Mouse (Mus musculus) retina, adult 2 months (tissue): Measurements from ENCODE around the gene Rgs3.

Source experiments
- DNase-seq: peaks from one replicate; pipeline ENCODE4 v3.0.0-alpha.2; 2012; ENCODE audit warnings: low read depth, low spot score

Gene Rgs3

DNA sequence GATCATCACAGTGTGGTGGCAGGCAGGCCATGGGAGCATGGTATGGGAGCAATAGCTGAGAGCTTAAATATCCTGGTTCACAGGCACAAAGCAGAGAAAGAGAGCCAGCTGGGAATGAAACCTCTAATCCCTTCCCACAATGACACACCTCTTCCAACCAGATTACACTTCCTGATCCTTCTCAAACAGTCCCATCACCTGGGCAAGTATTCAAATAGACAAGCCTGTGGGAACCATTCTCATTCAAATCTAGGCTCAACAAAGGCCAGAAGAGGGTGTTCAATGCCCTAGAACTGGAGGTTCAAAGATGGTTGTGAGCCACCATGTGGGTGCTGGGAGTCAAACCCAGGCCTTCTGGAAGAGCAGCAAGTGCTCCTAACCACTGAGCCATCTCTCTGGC is 161.2 kb downstream of the Rgs3 start:
- no peak for DNase-seq

DNA sequence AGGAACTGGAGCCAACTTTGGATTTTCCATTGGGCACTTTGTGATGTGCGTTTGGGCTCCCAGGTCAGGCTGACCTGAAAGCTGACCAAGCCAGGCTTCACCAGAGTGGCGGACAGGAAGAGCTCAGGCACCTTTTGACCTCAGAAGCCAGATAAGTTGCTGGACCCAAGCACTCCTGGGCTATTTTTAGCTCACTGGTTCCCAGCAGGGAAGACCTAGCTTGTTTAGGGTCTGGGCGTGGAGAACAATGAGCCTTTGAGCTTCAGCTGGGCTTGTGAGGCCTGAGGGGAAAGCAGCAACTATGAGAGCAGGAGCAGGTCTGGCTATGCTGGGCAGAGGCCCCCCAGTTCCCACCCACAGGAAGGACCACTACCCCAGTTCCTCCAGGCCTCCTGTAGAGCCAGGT is 162.4 kb downstream of the Rgs3 start:
- DNase-seq = no peak

DNA sequence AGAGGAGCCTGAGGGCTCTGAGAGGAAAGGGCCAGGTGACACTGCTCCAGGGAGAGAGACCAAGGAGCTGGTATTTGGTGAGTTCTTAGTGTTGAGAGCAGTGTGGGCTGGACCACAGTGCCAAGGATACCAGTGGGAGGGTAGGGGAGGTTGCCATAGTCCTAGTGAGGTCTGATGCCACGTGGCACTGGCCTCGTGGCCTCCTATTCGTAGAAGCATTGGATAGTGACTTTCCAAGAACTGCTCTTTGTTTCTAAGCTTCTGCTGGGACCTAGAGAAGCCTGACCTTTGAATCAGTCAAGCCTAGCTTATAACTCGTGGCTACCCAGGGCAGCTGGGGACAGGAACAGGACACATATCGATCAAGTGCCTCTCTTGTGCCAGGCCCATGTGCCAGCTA is 164.1 kb downstream of the Rgs3 start:
- no peak for DNase-seq

DNA sequence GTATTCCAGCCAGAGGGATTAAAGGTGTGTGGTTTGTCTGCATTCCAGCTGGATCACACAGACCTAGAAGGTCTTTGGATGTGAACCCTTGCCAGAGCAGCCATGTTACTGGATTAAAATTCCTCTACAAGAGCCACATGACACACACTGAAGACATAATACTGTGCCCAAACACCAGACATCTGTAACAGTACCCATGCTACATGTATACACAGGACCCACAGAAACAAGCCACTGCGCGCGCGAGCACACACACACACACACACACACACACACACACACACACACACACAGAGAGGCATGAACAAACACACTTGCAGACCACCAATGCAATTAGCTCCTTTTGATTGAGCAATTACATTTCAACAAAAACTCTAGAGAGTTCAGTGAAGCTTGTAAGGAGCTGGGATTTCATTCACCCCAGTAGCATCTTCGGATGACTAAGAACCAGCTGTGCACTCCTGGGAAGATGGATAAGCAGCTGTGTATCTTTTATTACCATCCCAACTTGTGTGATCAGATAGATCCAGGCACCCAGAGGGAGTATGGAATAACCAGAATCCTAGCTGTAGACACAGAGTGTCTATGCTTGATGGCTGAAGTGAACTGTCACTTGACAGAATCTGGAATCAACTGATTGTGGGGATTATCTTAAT is 166.8 kb downstream of the Rgs3 start:
- DNase-seq = no peak

DNA sequence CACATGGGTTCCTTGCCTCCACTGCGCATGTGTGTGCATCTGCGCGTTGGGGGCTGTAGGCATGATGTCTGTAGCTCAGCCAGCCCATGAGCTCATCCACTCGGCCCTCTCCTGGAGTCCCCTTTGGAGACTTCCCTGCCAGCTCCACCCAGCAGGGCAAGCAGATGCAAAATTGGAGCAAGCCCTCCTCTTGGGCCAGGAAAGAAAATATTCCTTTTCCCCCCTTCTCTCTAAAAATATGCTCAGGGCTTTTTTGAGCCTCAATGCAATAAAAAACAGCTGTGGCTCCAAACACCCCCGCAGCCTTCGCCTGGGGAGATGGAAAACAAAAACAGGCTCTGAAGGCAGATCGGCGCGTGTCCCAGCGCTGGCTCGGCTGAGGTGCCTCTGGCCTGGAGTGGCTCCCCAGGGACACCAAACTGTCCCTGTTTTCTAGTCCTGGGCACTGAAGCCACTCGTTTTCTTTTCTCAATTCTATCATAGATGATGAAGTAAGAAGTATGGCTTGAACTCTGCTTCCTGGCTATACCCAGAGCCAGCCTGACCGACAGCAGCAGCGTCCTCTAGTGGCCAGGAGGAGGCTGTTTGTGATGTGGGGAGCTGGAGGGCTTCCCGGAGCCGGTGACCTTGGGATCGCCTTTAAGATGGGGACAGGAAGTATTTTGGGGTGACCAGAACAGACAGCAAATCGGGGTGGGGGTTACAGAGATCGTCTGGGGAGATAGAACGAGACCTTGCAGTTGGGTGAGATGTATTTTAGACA is 168.1 kb downstream of the Rgs3 start:
- no peak for DNase-seq

DNA sequence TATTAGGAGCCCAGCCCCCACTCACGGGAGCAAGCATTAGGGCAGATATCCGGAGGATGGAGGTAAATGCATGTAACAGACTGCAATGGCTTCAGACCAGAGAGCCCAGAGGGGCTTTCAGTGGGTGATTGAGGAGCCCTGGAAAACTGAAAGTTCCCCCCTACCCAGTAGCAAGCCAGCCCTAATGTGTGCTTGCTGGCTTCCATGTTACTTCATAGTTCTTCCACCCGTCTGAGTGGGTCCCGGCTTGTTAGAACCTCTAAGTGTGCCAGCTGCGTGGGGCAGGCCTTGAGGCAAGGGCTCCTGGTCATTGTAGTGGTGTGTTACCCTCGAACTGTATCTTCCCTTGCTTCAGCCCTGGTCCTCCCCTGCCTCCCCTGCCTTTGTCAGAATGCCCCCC is 168.8 kb downstream of the Rgs3 start:
- no peak for DNase-seq

DNA sequence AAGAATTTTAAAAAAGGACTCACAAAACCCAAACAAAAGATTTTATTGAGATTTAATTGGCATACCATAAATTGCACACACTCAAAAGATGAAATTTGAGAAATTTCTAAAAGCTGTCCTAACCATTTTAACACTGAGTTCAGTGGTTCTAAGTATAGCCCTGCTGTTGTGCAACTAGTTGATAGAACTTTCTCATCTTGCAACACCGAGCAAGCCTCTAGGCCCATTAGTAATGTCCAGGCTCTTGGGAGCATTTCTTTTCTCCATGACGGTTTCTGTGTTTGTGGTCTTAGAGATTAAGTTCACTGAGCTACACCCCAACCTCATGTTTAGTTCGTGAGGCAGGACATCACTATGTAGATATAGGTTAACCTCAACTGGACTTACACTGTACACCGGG is 169.5 kb downstream of the Rgs3 start:
- no peak for DNase-seq

DNA sequence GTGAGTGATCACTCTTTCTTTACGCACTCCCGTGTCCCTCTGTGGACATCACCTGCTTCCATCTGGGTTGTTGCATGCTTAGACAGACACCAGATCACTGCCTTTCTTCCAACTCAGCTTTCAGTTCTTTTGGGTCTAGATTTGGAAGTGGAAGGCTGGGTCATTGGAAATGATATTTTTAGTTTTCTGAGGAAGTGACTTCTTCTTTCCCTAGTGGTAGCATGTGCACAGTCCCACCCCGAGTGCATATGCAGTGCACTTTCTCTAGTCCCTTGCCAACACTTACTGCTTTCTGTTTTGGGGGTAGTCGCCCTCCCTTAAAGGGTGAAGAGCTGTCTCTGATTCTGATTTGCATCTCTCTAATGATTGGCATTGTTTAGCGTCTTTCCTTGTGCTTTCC is 170.3 kb downstream of the Rgs3 start:
- no peak for DNase-seq

DNA sequence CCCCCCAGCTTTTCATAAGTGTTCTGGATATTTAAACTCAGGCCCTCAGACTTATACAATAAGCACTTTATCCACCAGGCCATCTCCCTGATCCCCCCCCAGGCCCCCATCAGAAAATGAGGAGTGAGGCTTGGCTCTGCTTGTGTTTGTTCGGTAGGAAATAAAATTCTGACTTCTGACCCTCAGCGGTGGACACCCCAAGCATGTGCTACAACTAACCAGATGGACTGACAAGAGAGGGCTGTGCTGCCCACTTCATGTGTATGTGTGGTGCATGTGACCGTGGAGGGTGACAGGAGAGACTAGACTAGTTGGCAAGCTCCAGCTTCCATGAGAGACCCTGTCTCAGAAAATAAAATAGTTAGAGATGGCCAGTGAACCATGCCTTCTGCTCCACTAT is 171.2 kb downstream of the Rgs3 start:
- no peak for DNase-seq

DNA sequence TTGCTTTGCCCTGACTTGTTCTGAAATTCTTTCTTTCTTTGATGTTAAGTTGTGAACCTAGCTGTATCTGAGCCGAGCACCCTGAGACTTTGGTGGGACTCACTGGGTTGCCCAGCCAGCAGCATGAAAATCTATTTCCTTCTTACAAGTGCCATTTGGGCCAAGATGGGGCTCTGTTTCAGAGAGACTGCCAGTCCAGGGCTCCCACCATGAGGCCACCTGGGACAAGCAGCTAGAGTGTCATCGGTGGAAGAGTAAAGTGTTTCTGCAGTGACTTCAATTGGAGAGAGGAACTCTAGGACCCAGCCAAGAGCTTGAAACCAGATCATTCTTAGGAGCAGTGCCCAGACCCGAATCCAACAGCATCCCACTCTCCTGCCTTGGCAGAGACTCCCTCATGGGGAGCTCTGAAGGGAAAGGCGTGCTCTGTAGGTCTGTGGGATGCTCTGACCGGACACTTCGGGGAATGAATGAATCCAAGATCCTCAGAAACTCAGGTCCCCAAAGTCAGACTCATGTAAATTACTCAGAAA is 171.9 kb downstream of the Rgs3 start:
- DNase-seq = no peak

DNA sequence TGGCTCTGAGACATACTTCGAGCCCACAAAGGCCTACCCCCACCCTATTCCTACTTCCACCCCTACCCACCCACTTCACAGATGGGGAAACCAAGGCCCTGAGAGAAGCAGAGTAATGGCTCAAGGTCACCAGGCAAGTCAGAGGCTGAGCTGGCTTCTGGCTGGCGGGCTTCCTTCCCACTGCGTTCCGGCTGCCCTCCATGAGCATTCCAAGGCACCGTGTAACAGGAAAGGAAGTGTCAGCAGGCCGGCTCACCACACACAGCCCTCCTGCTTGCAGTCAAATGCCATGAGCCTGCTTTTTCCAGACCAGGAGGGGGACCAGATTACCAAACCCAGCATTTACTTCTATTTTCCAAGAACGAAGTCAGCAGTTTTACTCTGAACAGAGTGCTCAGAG is 172.4 kb downstream of the Rgs3 start:
- DNase-seq = no peak

DNA sequence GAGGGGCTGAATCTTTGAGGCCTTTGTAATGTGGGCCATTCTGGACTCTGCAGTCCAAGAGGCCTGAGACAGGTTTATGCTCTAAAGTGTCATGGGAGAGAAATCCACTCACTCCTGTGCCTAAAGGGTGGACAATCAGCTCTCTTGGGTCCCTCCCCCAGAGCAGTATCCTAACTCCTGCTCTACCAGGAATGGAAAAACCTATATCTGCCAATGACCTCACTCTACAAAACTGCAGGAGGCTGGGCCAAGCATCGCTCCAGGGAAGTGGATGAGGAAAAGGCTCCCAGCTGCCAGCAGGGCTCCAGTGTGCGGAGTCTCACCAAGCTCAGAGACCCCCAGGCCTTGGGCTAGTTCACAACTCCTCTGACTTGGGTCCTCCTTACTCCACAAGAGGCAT is 173.2 kb downstream of the Rgs3 start:
- no peak for DNase-seq

DNA sequence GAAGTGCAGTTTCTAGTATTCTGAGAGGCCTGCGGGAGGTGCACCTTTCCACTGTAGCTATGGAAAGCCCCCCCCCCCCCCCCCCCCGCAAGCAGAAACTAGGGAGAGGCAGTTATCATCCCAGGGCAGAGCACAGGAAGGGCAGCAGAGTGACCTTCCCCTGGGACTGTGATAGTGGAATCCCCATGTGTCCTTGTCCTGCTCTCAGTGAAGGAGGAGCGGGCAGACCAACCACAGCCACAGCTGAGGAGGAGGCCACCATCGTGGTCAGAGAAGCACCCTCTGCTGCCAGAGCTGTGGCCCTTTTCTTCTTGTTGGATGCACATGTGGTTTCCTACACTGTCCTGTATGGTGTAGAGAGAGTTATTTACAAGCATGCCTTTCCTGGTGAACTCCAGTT is 174.3 kb downstream of the Rgs3 start:
- DNase-seq = no peak

DNA sequence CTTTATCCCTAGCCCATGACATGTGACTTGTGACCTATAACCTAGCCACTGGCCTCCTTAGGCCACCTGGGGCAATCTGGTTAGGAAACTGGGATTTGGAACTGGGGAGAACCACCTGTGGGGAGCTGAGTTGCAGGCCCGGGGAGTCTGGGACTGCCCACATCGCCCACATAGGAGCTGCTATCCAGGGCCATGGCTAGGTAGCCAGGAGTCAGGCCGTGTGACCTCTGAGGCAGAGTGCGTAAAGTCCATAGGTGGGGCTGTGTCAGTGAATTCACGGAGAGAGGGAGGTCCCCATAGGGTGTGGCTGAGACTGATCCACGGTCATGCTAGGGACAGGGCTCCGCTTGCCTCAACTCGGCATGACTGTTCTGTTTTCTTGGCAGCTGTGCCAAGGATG is 175.6 kb downstream of the Rgs3 start:
- DNase-seq = no peak

DNA sequence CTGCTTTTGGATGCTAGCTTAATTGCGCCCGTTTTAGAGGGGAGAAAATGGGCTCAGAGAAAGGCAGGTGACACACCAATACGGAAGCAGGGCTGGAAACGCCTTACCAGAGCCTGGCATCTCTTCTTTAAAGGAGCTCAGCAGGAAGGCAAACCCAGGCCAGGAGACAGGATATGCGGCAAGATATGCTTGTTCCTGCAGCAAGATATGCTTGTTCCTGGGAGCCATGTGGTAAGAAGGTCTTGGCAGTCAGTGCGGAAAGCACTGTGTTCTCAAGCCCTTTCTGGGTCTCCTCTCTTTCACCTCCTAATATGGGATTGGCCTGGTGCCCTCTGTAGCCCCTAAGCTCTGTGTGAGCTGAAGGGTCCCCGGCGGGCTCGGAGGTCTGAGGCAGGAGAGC is 176.2 kb downstream of the Rgs3 start:
- DNase-seq = no peak

DNA sequence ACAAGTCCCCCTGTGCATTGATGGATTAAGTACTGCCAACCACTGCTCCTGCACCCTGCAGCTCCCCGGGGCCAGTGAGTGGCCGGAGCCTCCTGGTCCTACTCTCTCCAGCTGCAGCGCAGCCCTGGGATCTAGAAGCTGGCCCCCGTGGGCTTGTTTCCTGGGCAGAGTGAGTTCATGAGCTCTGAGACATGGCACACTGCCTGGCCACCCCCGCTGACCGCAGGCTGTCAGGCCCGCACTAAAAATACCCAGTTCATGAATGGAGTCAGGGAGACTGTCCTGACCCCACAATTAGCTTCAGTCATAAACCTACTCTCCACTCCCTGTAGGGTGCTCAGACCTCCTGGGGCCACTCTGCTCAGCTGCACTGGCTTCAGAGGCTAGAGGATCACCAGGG is 176.8 kb downstream of the Rgs3 start:
- no peak for DNase-seq

DNA sequence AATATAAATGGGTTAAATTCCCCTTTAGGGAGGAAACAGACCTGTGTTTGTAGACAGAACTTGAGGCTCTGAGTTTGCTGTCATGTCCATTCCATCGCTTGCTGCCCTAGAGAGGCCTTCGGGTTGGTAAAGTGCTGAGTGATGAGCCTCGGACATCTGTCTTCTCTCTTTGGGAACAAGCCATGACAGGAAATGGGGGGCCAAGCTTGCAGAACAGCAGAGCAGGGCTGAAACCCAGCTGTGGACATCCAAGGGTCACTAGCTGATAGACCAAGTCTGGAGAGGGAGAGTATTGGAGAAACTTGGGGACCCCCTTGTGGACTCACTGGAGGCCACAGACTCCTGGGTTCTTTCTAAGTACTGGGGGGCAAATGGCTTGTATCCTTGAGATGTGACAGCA is 177.3 kb downstream of the Rgs3 start:
- DNase-seq = no peak

DNA sequence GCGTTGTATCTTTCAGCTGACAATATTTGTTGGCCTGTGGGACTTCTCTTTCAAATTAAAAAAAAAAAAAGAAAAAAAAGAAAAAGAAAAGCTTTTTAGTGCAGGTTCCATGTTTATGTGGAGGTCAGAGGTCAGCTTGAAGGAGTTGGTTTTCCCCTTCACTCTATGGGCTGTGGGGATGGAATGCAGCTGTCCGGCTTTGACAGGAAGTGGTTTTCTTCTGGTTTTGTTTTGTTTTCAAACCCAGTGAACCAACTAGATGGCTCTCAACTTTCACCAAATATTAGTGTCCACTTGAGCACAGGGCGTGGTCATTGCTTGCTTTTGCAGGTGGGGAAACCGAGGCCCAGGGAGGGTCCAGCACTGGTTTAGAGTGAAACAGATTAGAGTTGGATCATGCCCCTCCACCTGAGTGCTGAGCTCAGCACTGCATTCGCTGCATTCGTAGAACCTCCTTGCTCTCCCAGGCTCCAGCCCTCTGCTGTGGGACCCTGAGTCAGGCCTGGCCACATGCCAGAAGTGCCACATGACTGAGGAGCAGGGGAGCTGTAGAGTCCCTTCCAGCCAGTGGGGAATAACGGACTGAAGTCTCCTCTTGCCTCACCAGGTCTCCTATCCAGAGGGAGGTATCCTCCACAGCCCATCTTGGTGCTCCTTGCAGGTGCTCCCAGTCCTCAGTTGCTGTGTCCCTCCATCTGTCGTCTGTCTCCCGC is 178.5 kb downstream of the Rgs3 start:
- DNase-seq = no peak

DNA sequence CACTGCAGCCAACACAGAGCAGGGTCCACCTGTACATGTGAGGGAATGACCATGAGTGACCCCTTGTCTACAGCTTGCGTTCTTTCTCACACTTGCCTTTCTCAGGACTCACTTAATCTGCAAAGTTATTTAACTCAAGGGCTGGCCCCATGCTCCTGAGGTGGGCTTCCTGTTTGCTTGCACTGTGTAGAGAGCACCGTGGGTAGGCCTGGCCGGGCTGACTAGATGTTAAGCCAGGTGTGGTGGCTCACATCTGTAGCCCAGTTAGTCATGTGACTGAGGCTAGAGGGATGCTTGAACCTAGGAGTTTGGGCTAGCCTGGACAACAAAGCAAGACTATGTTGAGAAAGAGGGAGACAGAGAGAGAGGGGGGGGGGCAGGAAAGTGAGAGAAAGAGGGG is 179.3 kb downstream of the Rgs3 start:
- DNase-seq = no peak

DNA sequence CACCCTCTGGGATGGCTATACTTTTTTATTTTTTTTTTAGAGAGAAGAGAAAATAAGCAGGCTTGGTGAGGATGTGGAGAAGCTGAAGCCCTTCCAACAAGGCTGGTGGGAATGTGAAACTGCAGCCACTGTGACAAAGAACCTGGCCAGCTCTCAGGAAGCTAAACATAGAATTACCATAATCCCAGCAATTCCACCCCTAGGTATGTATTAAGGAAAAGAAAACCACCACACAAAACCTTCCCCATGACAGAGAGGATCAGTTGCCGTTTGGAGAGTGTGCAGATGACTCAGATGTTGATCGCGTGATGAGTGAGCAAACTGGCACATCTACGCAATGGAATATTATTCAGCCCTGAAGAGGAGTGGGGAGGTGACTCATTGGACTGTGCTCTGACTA is 179.9 kb downstream of the Rgs3 start:
- DNase-seq = no peak

DNA sequence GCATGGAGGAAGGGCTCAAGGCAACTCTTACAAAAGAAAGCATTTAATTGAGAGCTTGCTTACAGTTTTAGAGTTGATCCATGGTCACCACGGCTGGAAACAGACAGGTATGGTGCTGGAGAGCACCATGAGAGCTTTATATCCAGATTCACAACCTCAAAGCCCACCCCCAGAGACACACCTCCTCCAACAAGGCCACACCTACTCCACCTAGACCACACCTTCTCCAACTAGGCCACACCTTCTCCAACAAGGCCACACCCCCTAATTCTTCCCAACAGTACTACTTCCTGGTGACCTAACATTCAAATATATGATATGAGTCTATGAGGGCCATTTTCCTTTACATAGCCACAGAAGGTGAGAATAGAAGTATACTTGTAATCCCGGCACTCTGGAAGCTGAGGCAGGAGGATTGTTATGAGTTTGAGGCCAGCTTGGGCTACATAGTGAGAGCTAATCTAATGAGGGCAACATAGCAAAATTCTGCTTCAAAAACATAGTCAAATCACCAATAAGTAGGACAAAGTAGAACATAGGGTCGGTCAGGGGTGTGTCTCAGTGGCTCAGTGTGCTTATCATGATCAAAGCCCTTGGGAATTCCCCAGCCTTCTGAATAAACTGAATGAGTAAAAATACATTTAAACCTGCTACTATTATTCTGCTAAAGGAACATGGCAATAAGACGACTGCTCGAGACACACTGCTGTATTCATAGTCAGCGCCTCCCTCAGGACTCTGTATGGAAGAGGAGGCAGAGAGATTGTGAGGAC is 180.8 kb downstream of the Rgs3 start:
- no peak for DNase-seq

DNA sequence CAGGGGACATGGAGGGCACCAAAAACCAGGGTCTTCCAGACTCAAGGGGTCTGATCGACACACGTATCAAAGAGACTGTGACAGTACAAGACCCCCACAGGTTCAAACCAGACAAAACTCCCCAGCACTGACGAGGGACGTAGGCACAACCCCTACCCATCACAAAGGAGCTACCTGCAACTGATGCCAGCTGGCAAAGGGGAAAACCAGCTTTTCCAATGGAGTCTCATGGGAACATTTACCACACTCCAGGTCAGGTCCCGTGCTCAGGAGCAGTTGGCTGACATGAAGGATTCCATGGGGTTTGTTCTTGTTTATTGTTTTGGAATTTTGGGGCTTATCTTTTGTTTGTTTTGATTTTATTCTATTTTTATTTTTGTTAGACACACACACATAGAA is 181.4 kb downstream of the Rgs3 start:
- DNase-seq = no peak
